Mouse (Mus musculus) gastrocnemius, adult 18-20 months (tissue): ENCODE results near the gene Lypd6. TPM values are rescaled to one million over a fixed set of nuclear protein-coding genes. Genes with fewer than 3 reads are reported as not detected.

Experiments
- DNase-seq: peaks from one replicate; pipeline ENCODE4 v3.0.0; 2021; ENCODE audit warnings: low spot score
- long read RNA-seq, 2 experiments: library from polyadenylated mRNA; stranded (forward); transcript quantifications; one replicate each; pipeline ENCODE4 v2.0.0; 2021
- total RNA-seq, 2 experiments: library from RNA; stranded (reverse); gene quantifications; 2 replicates each; pipeline ENCODE4 v1.2.3; 2021

The Lypd6 gene
- total RNA-seq: 1 to 10 TPM in 1 of 2 experiments, under 1 TPM in 1; 0.94 to 1.3 TPM
- long read RNA-seq, experiment 1: 0 reads
- long read RNA-seq, experiment 2, partial matches to known transcripts: 0 of 1 reads
- long read RNA-seq, experiment 2, other reads (novel, unspliced or antisense): 1 of 1 reads

DNA sequence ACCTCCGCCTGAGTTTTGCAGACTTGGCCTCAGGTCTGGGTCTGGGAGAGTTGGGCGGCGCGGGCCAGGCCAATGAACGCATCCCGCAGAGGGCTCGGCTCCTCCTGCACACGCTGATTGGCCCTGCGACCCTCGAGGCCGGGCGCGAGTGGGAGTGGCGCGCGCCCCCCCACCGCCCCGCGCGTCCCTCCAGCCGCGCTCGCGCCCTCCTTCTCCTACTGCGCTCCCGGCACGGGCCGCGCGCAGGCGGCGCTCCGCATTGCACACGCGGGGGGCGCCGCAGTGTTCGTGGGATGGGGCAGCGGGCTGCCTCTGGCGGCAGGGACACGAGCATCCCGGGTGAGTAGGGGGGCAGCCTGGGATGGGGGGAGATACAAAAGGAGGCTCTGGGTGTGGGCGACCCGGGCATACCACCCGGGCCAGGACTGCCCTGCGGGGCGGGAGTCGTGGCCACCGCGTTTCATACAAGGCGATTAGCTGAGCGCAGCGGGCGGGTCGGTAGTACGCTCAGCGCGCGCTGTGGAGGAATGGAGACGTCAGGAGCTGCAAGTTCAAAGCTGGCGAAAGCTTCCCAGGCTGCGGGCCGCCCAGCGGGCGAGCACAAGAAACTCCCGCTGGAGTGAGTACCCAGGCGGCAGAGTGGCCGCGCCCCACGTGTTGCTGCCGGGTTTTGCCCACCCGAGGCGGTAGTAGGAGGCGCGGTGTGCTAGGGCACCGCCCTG is at the start of gene Lypd6:
Lypd6 (plus strand) TSS at position 184 of the 722 bp plus-strand sequence.
- peak; percentile 13 for DNase-seq

DNA sequence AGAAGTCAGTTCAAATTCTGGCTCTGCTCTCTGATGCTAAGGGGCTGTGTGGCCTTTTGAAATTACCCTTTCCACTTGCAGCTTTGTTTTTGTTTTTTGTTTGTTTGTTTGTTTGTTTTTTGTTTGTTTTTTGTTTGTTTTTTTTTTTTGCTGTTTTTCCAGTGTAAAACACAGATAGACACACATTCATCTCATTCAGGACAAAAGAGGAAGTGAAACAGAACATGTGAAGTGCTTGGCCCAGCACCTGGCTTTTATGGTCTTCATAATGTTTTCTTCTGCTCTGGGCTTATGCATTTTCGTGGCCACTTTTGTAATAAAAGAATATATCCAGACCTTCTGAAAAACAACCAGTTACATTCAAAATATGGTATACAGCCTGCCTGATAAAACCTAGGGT is 46.8 kb upstream of the Lypd6 start:
- no peak for DNase-seq

DNA sequence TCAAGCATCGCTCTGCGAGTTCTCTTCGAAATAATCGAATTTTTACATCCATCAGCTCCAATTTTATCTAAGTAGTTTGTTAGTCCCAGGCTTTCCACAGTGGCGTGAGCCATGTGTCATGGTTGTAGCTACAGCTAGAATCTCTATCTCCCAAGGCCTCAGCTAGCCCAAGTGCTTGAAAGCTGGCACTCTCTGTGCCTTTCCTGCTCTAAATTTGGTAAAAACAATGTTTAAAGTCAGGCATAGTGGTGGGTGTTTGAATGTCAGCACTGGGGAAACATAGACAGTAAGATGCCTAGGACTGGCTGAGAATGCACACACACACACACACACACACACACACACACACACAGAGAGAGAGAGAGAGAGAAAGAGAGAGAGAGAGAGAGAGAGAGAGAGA is 40.7 kb upstream of the Lypd6 start:
- no peak for DNase-seq

DNA sequence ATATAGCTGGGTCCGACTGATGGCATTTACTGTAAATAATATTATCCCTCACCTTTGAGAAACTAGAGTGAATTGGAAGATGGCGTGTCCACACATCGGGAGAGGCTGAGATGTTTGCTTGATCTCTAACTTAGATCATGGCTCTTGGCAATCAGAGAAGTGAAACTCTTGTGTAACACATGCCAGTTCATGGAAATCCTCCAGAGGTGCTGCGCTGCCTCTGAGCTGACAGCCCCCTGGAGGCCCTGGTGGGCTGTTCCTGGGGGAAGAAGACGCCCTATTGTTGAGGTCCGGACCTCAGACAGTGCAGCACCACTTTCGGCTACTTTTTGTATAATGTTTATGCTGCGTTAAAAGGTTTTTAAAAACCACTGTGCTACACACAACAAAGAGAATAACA is 37.3 kb upstream of the Lypd6 start:
- no peak for DNase-seq

DNA sequence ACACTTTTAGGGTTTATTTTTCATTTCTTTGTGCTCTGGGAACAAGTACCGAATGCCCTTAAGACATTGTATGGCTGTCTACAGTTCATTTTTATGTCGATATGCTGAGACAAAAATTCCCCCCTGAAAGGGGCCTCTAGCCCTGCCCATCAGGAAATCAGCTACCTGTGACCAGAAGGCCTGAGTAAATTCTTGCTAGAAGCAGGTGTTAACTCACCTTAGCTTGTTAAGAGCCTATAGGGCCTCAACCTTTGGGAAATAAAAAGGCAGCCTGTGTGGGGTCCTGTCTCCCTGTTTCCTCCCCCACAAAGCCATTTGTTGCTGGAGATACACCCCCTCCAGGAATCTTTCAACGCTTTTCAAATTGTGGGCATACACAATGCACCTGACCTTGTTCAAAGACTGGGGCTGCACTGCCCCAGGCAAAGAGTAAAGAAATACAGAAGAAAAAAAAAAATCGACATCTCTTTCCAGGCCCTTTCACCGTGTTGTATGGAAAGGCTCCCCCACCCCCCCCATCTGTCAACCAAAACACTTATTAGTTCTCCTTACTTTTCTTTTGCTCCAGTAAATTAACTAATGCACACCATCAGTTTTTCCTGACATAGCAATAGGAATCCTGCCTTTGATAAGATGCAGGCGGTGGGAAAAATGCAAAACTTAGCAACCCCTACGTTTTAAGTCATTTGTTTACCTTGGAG is 21.9 kb upstream of the Lypd6 start:
- DNase-seq: no peak

DNA sequence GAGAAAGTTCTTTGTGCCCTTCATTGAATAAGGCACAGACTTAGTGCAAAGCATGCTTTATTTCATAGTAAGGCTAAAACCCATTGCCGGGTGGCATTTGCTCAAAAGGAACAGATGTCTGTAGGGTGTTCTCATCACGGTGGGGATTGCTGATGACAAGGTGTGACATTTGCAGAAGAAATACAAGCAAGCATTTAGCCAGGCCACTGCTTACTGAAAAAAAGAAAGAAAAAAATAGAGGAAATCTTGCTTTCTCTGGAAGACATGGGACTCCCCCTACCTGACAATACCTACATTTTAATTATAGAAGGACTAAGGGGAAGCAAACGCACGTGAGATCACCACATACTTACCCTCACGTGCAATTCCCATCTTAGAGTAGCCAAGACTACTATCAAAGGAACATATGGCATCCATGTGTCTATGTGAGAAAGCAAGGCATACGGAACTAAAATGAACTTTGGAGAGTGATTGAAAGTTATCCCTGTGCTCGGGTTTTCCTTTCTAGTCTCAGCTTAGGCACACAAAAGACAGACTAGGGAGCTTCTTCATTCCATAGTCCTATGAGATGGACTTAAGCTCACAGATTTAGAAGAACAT is 21.3 kb upstream of the Lypd6 start:
- no peak for DNase-seq

DNA sequence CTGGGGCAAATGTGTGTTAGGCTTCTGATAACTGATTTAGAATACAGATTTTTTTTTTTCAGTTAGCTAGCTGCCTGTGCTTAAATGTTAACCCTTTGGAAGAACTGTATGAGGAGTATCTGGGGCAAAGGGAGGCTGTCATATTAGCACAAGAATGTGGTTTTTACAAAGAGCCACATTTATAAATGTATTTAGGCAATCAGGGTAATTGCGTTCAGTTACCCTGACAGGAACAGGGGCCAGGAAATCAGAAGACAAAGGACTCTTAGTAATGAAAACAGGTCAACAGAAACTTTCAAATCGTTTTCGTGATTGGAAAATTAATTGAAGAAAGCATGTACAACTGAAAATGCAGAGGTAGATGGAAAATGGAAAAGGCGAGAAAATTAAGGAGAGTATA is 20.4 kb upstream of the Lypd6 start:
- no peak for DNase-seq

DNA sequence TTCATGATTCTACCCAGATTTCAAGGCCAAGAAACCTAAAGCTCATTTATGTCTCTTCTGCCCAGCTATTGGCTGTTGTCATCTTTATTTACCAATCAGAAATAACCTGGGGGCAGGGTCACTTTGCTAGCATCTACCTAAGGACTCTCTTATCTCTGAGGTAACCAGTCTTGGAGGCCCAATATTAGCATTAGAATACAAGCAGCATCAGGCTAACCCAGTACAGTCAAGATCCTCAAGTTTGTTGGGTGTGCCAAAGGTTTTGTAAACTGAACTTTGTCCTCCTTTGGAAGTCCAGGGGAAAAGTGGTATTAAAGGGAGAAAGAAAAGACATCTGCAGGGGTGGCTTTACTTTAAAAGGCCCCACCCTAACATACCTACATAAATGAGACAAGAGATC is 17.8 kb upstream of the Lypd6 start:
- DNase-seq: no peak

DNA sequence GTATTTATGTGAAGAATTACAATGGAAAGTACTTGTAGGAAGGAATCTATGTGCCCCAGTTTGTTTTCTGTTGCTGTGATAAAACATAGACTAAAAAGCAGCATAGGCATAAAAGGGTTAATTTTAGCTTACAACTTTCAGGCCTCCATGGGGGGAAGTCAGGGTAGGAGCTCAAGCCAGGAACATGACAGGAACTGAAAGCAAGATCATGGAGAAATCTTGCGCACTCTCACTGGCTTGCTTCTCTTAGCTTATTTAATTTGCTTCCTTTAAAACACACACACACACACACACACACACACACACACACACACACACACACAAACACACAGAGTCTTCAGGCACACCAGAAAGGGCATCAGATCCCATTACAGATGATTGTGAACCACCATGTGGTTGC is 12.3 kb upstream of the Lypd6 start:
- no peak for DNase-seq

DNA sequence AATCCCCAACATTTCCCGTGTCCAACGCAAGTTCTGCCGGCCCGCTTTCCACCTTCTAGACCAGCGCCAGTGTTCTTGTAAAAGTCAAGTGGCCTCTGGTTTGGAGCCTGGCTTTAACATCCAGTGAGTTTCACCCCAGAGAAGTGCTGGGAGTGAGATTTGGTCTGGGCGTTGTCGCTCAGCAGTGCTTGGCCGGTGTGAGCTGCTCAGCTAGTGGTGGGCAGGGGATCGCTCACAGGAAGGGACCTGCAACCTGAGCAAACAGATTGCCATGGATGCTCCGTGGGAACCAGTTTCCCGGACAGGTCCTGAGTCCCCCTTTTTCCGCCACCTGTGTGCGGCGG is 355 bp upstream of the Lypd6 start:
- no peak for DNase-seq

DNA sequence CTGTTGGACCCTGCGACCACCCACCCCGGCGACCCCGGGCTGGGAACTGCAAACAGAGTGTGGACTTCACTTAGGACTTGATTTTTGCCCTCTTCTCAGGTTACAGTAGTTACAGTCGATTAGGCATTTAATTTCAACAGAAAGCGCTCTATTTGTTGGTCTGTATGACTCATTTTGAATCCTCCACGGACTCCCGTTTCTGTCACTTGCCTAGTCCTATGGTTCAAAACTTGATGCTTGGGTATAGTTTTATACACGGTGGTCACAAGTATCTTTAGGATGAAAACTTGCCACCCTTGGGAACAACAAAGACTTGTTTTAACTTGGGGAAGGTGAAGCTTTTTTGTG is 713 bp downstream of the Lypd6 start:
- no peak for DNase-seq

DNA sequence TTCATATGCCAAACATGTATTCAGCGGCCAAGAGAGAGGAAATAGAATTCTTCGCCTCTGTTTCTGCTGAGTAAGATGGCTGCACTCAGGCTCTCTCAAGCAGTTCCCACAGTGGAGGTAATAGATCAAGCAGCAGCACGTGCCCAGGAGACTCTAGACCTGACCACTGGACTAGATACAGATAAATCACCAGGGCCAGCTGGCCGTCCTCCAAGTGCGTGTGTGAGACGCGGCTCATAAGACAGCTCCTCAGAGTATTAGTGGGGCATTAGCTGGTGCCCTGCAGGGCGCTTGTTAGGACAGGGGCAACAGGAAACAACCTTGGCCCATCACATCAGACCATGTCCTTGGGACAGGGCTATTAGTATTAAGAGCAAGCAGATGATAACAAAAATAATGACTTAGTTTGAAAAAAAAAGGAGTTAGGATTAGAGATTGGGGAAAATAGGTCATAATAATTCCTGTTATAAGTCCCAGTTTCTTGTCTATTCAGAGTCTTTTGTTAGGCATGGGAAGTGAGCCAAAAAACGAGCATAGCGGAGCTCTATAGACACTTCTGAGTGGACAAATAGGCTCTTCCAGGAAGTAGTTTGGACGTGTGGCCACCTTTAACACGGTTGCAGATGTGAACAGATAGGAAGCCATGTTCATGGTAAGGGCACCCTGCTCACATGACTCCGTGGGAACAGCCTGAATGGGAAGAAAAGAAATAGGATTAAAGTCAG is 3.5 kb downstream of the Lypd6 start:
- peak; percentile 2 for DNase-seq

DNA sequence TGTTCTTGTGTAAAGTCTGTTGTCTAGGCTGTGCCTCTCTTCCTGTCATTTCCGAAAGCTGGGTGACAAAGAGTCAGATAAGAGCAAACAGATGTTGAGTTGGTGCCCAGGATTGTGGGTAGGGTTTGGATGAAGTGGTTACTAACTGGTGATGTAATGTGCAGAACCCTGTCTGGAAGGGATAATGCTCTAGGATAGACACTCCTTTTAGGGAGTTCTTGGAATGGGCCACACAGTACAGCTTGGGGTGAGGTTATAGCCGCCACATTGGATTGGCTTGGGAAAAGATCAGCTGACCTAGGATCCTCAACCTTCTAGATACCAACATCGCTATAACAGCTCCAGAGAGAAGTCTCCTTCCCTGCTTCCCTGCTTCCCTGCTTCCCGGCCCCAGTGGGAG is 5.9 kb downstream of the Lypd6 start:
- no peak for DNase-seq

DNA sequence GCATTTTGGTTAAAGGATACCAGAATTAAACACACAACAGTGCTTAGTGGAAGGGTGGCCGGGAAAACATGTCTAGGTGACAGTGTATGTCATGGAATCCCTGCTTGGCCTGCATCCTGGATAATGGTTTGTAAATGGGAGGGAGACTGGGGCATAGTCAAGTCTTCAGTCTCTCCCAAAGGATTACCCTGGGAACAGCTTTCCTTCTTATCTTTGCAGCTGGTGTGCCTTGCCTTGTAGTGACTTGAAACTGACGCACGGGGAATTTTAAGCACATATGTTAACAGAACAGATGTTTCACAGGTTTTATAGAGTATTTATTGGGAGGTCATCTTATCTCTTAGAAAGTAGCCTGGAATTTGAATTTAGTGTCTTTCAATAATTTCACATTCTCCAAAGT is 18.5 kb downstream of the Lypd6 start:
- DNase-seq: no peak

DNA sequence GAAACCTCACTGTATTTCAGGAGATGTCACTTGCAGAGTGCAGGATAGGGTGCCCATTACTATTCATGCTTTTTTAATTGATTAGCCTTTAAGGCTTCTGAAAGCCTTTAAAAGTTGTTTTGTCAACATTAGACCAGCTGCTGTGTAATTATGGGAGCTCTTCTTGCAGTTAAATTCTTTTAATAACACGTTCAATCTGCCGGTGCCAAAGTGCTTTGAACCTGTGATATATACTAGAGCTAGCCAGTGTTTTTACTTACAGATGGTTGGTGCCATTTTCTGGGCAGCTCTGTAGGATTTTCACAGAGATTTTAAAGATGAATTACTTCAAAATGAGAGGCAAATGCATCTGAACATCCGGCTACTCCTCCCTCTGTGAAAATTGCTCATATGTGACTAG is 21.5 kb downstream of the Lypd6 start:
- DNase-seq: no peak

DNA sequence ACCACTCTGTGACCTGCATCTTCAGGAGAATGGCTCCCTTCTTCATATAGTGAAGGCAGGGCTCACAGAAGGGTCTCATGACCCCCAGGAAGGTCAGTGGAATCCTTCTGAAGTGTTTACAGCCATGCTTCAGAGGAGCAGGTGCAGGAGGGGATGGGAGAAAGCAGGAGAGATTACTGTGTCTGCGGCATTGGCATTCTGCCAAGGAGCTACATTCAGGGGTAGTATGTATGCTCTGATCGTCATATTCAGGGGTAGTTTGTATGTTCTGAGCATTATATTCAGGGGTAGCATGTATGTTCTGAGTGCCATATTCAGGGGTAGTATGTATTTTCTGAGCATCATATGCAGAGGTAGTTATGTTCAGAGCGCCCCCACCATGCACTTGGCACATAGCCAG is 30.1 kb downstream of the Lypd6 start:
- DNase-seq: no peak

DNA sequence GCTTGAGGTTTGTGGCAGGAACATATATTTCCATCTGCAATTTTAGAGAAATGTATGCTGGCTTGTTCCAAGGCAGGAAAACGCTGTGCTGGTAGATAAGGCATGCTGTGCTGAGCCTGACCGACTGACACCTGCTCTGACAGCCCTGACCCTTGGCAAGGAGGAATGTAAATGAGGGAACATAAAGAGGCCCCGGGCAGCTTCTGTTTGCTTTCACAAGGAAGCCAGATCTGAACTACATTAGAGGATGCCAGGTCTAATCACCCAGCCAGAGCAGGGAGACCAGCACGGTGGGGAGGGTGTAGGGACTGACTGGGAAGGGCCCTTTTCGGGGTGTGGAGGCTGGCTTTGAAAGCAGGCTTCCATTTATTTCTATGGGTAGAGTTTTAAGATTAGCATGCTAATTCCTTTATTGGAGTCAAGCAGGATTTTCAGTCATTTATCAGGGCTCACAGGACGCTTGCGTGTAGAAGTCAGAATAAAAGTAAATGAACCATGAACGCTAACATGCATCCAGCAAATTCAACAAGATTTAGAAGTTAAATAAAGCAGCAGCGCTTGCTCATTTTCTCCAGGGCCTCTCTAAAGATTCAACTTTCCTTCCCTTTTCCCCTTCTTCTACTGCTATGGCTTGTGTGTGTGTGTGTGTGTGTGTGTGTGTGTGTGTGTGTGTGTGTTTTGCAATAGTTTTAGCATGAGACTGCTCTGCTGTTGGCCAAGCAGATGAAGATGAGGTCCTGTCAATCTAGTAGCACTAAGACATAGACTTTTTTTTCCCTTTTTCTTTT is 34.3 kb downstream of the Lypd6 start:
- DNase-seq: no peak

DNA sequence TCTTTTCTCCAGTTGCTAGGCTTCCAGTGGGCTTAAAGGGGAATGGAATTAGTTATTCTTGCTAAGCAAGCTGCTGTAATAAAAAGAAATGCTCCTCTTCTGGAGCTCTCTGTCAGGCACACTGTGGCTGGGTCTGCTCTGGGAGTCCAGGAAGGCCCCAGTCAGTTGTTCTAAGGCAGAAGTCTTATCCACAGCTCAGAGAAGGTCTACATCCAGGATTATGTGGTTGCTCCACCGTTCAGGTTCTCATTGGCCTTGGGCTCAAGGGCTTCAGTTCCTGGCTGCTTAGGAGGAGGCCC is 34.9 kb downstream of the Lypd6 start:
- no peak for DNase-seq

DNA sequence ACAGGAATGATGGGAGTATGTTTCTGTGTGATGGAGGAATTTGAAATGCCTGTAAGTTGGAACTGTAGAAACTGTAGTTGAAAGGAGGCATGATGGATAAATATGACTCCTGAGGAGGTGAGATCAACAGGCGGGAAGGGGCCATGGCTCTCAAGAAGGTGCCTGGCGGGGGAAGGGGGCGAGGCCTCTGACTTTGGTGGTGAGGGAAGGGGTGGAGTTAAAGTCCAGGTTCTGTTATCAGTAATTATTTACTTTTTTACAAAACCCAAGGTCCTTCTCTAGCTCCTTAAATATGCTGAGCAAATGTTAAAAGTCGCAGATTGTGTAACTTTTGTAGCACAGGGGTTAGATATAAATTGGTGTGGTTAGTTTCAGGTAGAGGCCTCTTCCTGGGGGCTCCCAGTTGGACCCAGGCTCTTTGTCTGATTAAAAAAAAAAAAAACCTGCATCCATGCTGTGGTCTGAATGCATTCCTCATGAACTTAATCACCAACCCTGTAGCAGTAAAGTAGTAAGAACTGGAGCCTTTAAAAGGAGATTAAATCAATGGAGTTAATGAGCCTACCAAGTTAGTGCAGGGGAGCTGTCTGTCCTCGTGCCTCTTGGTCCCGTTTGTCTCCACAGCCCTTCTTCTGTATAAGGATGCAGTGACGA is 37.7 kb downstream of the Lypd6 start:
- DNase-seq: no peak

DNA sequence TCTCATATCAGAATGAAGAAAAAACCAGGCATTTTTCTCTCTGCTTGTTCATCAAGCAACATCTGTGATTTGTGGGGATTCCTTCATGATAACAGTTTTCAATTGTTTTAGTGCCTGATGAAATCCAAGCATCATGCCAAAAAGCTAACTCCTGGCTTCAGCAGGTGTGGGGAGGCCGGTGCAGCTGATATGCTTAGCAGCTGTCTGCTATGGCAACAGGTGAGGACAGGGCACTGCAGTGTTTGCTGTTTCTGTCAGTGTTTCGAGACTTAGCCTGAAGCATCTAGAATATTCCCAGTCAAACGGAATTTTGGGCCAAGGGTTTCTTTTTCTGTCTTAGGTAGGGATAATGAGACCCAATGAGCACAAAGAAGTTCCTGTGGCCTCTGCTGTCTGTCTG is 39.4 kb downstream of the Lypd6 start:
- no peak for DNase-seq

DNA sequence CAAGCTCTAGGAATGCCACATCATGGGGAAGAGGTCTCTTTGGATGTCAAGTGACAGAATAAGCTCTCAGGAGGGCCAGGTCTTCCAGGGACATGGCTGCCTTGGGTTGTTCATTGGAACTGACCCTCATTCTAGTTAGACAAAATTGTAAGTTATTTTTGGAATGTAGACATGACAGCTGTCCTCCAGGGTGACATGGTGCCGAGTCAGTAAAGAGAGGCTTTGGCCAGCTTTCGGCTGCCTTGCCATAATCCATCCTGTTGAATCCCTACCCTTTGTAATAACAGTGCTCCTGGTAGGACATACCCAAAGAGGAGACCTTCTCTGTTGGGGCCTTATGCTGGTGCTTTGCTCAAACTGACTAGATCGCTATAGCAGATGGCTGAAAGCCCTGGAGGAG is 39.8 kb downstream of the Lypd6 start:
- DNase-seq: no peak
